8 mouse cellular contexts compared by ENCODE assay signal in the genomic region with DNA sequence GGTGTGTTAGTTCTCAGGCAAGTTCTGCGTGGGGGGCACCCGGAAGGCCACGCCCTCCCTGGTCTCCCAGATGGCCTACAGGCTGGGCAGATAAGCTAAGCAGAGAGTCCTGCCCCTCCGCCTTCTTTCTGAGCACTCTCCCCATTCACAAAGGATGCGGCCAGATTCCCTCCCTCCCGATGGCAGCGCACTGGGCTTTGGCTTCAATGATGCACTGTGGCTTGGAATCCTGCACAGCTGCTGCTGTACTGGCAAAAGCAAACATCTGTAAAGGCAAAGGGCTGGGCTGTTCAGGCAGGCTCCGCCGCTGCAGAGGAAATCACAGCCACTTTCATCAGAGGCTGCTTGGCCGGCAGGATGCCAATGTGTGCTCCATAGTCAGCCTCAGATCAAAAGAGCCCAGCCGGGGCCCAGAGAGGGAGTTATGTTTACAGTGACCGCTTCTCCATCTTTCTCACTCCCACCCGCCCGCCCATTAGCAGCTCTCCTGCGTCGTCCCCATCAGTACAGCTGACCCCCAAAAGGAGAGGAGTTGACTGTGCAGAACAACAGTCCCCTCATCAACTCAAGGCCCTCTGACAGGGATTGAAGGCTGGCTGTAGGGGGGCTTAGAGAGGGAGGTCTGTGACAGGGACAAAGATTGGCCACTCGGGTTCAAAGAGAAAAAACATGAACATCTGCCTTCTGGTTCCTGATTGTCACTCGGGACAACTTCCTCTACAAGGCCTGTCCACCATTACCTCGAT. TPM values are rescaled to one million over a fixed set of nuclear protein-coding genes. Genes with fewer than 3 reads are reported as not detected.
DNase-seq lines count a peak whose midpoint lies in the region; ATAC-seq and TF ChIP-seq lines count a peak whose summit lies in the region.

No protein-coding gene starts in this region.

- intact Hi-C loops in left cerebral cortex, adult 2 months (cut with DNase I), result no loop called here

- H3K27ac ChIP-seq in left cerebral cortex, adult 2 months, result peak overlapping the region; percentile 85
- peak overlapping the region; percentile 80 for H3K27ac ChIP-seq in brown adipose tissue, adult 24 weeks (replicated peaks; ENCODE audit: low read depth, low read length)
- H3K27ac ChIP-seq in intestine, embryonic 15.5 days, result peak overlapping the region; percentile 71
- peak overlapping the region; percentile 86 for H3K27ac ChIP-seq in lung, postnatal 0 days (ENCODE audit: low read length)

- no peak overlapping the region for H3K9ac ChIP-seq in intestine, embryonic 15.5 days
- no peak overlapping the region for H3K9ac ChIP-seq in lung, postnatal 0 days (replicated peaks; ENCODE audit: low read depth)

- peak; percentile 35; the same call in 1 of the 2 replicates for TF ChIP-seq EP300 in lung, postnatal 0 days (IDR thresholded peaks at IDR 0.05)

- H3K27me3 ChIP-seq in intestine, embryonic 15.5 days (replicated peaks), result no peaks in the 10 kb centered on the region
- H3K27me3 ChIP-seq in lung, postnatal 0 days (replicated peaks; ENCODE audit: insufficient read depth, low read length), result no peaks in the 10 kb centered on the region

- peaks cover 32% of the 10 kb centered on the region for H3K4me1 ChIP-seq in brown adipose tissue, adult 24 weeks (ENCODE audit: control insufficient read depth, insufficient read depth, insufficient read length, low read length)
- H3K4me1 ChIP-seq in intestine, embryonic 15.5 days (replicated peaks), result peaks cover 43% of the 10 kb centered on the region
- peaks cover 27% of the 10 kb centered on the region; the same call in 1 of the 2 replicates for H3K4me1 ChIP-seq in lung, postnatal 0 days (ENCODE audit: insufficient read depth, low read depth, low read length)

- ATAC-seq in intestine, embryonic 15.5 days, result peak; percentile 59
- ATAC-seq in lung, postnatal 0 days, result peak; percentile 89

- no peaks in the 10 kb centered on the region for H3K9me3 ChIP-seq in intestine, embryonic 15.5 days
- no peaks in the 10 kb centered on the region for H3K9me3 ChIP-seq in lung, postnatal 0 days (ENCODE audit: low read length)

- peak overlapping the region; percentile 40 for H3K4me2 ChIP-seq in intestine, embryonic 15.5 days (replicated peaks)
- peak overlapping the region; percentile 32 for H3K4me2 ChIP-seq in lung, postnatal 0 days (replicated peaks; ENCODE audit: low read depth, low read length)

- 17% methylated on average over 19 of the region's 19 CpGs for WGBS in intestine, embryonic 15.5 days
- WGBS in lung, postnatal 0 days, result 6% methylated on average over 19 of the region's 19 CpGs

- no peak for TF ChIP-seq CTCF in left cerebral cortex, adult 2 months (IDR thresholded peaks at IDR 0.05)
- no peak for TF ChIP-seq CTCF in lung, postnatal 0 days (IDR thresholded peaks at IDR 0.05)

- no peak for DNase-seq in left cerebral cortex, adult 2 months (ENCODE audit: extremely low spot score in 1 of 2, low spot score in 2 of 2)
- no peak for DNase-seq in left cerebral cortex, adult 18-20 months (ENCODE audit: low spot score in 2 of 2)
- DNase-seq in forelimb bud, embryonic 11.5 days (ENCODE audit: low read depth, low spot score), result peak; percentile 54
- DNase-seq in lung, postnatal 0 days (ENCODE audit: low spot score), result peak; percentile 95
- peak; percentile 79 for DNase-seq in retina, postnatal 1 day
- no peak for DNase-seq in layer of hippocampus, adult 8-10 months (ENCODE audit: low spot score in 2 of 2)

- 0 out of 2 replicates have a peak overlapping the region, but pooled peaks have one; percentile 3 for H3K4me3 ChIP-seq in left cerebral cortex, adult 2 months
- H3K4me3 ChIP-seq in brown adipose tissue, adult 24 weeks (ENCODE audit: insufficient read depth, low read depth, low read length), result no peak overlapping the region
- H3K4me3 ChIP-seq in intestine, embryonic 15.5 days (replicated peaks), result no peak overlapping the region
- H3K4me3 ChIP-seq in lung, postnatal 0 days (ENCODE audit: low read depth, low read length), result no peak overlapping the region

- peaks cover 21% of the 10 kb centered on the region for H3K36me3 ChIP-seq in intestine, embryonic 15.5 days
- peaks cover 23% of the 10 kb centered on the region for H3K36me3 ChIP-seq in lung, postnatal 0 days (ENCODE audit: insufficient read depth, low read length)

RNA-seq across cellular contexts. Expression of gene Vps37b, which starts 21.0 kb away (rescaled TPM):
- 10 to 100 TPM; 46.1 to 47.3 TPM for total RNA-seq in left cerebral cortex, adult 2 months (2021)
- total RNA-seq in left cerebral cortex, adult 18-20 months (2021), result 10 to 100 TPM; 43.2 to 50.5 TPM
- 2.7 and 3.7 TPM in 2 replicates for polyA plus RNA-seq in brown adipose tissue, adult 24 weeks (2012; ENCODE audit: insufficient read depth, insufficient read length, missing spikeins)
- 28.2 and 28.8 TPM in 2 replicates for polyA plus RNA-seq in intestine, embryonic 15.5 days (2015; fragmentation: Nextera tagmentation; extraction: Ambion mirVana)
- polyA plus RNA-seq in lung, postnatal 0 days (2015; fragmentation: Nextera tagmentation; extraction: Ambion mirVana), result 28.5 and 31.0 TPM in 2 replicates
- total RNA-seq in layer of hippocampus, adult 8-10 months (2022), result 10 to 100 TPM; 35.9 to 39.4 (median 36.6) TPM

RNA-seq across cellular contexts. Expression of gene Hip1r, which starts 37.7 kb away (rescaled TPM):
- 10 to 100 TPM; 68.3 to 74.2 TPM for total RNA-seq in left cerebral cortex, adult 2 months (2021)
- total RNA-seq in left cerebral cortex, adult 18-20 months (2021), result 10 to 100 TPM; 66.5 to 67.7 TPM
- polyA plus RNA-seq in brown adipose tissue, adult 24 weeks (2012; ENCODE audit: insufficient read depth, insufficient read length, missing spikeins), result 3.8 and 5.2 TPM in 2 replicates
- 26.0 and 29.3 TPM in 2 replicates for polyA plus RNA-seq in intestine, embryonic 15.5 days (2015; fragmentation: Nextera tagmentation; extraction: Ambion mirVana)
- 20.0 and 22.7 TPM in 2 replicates for polyA plus RNA-seq in lung, postnatal 0 days (2015; fragmentation: Nextera tagmentation; extraction: Ambion mirVana)
- 10 to 100 TPM; 33.5 to 47.0 (median 44.6) TPM for total RNA-seq in layer of hippocampus, adult 8-10 months (2022)

Comparison
In these comparisons a context has a peak if more than half of its experiments do, and no peak if none do; other contexts are left out.
1. DNase-seq: peak in forelimb bud, embryonic 11.5 days (single experiment), lung, postnatal 0 days (single experiment) and retina, postnatal 1 day (single experiment); none in left cerebral cortex, adult 2 months (0 of 2), left cerebral cortex, adult 18-20 months (0 of 2) and layer of hippocampus, adult 8-10 months (0 of 2).
2. Peak in every context shown above with its lines, with median percentiles within 50 percentile points of each other: H3K27ac ChIP-seq.